Mouse (Mus musculus) frontal cortex, postnatal 10 days (tissue): ENCODE results near the gene Pard6a.

Experiments
- DNase-seq, 2 experiments: peaks; one replicate each; pipeline ENCODE4 v3.0.0; 2022; ENCODE audit warnings: low spot score in 2 of 2, mixed read lengths in 1 of 2

Gene Pard6a

GRCm38 (mm10) chr8:105700566-105700965 lies 382 bp upstream of the Pard6a start:
- DNase-seq, result no peak

GRCm38 (mm10) chr8:105702001-105702401 lies 1.1 kb downstream of the Pard6a start:
- no peak for DNase-seq

- no peak for DNase-seq
Observed at GRCm38 (mm10) chr8:105702731-105703415, 1.9 kb downstream of the Pard6a start.

- DNase-seq, result no peak
Observed at GRCm38 (mm10) chr8:105704146-105704812, 3.3 kb downstream of the Pard6a start.

GRCm38 (mm10) chr8:105704955-105705354 lies 4.0 kb downstream of the Pard6a start:
- no peak for DNase-seq

- DNase-seq, result no peak
Observed at GRCm38 (mm10) chr8:105706426-105706825, 5.5 kb downstream of the Pard6a start.

- DNase-seq, result peak; percentile 85 to 88
Observed at GRCm38 (mm10) chr8:105707498-105708403, 6.8 kb downstream of the Pard6a start, which contains the start of the genes 4933405L10Rik and Enkd1. TSS of gene 4933405L10Rik (plus strand) at chr8:105707655. TSS of gene Enkd1 (minus strand) at chr8:105708210.

GRCm38 (mm10) chr8:105708675-105709074 lies 7.7 kb downstream of the Pard6a start:
- DNase-seq, result no peak

- DNase-seq, result no peak
Observed at GRCm38 (mm10) chr8:105709317-105709716, 8.4 kb downstream of the Pard6a start.

GRCm38 (mm10) chr8:105712286-105712685 lies 11.3 kb downstream of the Pard6a start:
- DNase-seq, result no peak

GRCm38 (mm10) chr8:105714139-105714538 lies 13.2 kb downstream of the Pard6a start:
- DNase-seq, result peak in 1 of 2 experiments; percentile 73

- no peak for DNase-seq
Observed at GRCm38 (mm10) chr8:105715042-105715441, 14.1 kb downstream of the Pard6a start.

GRCm38 (mm10) chr8:105716302-105716945 lies 15.5 kb downstream of the Pard6a start:
- no peak for DNase-seq

- no peak for DNase-seq
Observed at GRCm38 (mm10) chr8:105719637-105720036, 18.7 kb downstream of the Pard6a start.

- no peak for DNase-seq
Observed at GRCm38 (mm10) chr8:105722861-105723260, 21.9 kb downstream of the Pard6a start.

- no peak for DNase-seq
Observed at GRCm38 (mm10) chr8:105725726-105726125, 24.8 kb downstream of the Pard6a start.

- DNase-seq, result no peak
Observed at GRCm38 (mm10) chr8:105727397-105728124, 26.6 kb downstream of the Pard6a start.

GRCm38 (mm10) chr8:105732186-105732585 lies 31.2 kb downstream of the Pard6a start:
- no peak for DNase-seq

GRCm38 (mm10) chr8:105739216-105739615 lies 38.3 kb downstream of the Pard6a start:
- DNase-seq, result no peak

GRCm38 (mm10) chr8:105743301-105743700 lies 42.4 kb downstream of the Pard6a start:
- no peak for DNase-seq

GRCm38 (mm10) chr8:105750606-105751005 lies 49.7 kb downstream of the Pard6a start:
- peak; percentile 32 to 40 for DNase-seq
